Mouse (Mus musculus) cerebellum, postnatal 14 days (tissue): ENCODE data around the gene Olfr279.

ENCODE experiments used
- DNase-seq, 2 experiments: peaks; one replicate each; pipeline ENCODE4 v3.0.0; 2021; ENCODE audit warnings: mixed read lengths in 2 of 2

The Olfr279 gene

DNA sequence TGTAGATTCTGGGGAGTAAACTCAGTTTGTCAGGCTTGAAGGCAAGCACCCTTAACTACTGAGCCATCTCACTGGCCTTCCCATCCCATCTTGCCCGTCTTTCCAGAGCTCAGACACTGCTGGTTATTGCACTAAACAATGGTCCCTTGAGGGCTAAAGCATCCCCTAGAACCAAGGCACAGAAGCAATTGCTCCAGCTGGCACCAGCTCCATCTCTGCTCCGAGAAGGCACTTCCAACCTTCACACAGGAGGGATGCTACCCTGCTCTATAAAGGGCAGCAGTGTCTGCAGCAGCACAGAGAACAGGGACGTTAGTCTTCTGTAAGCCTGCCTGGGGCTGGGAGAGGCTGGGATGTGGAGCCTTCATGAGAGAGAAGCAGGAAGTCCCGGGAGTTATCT, at the start of gene Olfr279:
TSS of gene Olfr279 (plus strand) at position 301 of the 400 bp plus-strand sequence.
- DNase-seq = no peak

DNA sequence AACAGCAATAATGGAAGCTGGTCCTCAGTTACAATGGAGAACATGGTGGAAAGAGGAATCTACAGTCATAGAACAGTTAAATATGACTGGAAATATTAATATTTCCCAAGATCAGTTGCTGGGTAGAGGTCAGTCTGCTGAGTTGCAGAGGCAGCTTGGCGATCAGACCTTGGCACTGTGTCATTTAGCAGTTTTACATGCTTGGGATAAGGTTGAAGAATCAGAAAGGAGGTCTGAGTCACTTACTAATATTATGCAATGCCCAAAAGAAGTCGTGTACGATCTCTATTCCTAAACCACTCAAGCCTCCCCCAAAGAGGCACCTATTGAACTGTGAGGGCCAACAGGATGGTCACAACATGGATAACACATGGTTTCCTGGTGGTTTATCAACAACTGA, 47.6 kb upstream of the Olfr279 start:
- DNase-seq = no peak

DNA sequence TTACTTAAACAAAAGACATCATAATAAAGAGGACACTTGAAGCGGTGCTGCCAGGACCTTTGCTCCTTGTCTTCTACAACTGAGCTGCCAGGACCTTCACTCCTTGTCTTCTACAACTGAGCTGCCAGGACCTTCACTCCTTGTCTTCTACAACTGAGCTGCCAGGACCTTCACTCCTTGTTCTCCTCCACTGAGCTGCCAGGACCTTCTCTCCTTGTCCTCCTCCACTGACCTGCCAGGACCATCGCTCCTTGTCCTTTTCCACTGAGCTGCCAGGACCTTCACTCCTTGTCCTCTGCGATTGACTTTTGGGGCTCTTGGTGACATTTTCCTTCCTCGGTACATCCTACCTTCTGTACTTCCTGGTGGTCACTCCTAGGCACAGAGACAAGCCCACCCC, 43.7 kb upstream of the Olfr279 start:
- peak; percentile 13 to 20 for DNase-seq

DNA sequence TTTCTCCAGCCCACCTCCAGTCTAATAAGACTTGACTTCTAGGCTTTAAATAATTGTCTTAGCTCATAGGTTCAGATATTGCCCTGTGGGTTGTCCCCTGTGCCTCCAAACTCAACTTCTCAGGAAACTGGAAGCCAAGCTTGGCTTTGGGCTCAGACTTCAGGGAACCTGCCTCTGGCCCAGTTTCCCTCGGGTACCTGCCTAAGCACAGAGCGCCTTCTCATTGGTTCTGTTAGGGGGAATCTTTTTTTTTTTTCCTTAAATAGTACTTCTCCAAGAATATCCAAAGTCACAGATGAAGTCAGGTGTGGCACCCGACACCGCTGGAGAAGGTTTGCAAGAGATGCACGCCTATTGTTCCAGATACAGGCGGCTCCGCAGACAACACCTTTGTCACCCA, 39.9 kb upstream of the Olfr279 start, which contains the start of gene Olfr281:
TSS of gene Olfr281 (plus strand) at position 301 of the 400 bp plus-strand sequence.
- no peak for DNase-seq

DNA sequence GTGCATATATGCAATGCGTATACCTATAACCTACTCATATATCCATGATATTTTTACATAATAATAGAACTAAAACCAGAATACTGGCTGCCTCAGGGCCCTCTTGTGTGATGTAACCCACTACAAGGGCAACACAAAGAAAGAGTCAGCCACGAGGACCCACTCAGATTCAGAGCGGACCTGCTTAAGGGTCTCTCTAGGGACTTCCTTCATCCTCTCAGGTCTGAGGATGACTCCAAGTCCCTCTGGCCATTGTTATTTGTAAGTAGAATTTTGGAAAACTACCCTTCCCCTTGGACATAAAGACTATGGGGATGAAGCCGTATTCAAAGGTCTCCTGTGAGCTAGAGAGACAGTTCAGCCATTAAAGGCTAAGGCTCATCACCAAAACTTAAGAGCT, 22.6 kb upstream of the Olfr279 start, which contains the start of gene OR5BS1P:
TSS of gene OR5BS1P (plus strand) at position 301 of the 400 bp plus-strand sequence.
- DNase-seq = no peak

DNA sequence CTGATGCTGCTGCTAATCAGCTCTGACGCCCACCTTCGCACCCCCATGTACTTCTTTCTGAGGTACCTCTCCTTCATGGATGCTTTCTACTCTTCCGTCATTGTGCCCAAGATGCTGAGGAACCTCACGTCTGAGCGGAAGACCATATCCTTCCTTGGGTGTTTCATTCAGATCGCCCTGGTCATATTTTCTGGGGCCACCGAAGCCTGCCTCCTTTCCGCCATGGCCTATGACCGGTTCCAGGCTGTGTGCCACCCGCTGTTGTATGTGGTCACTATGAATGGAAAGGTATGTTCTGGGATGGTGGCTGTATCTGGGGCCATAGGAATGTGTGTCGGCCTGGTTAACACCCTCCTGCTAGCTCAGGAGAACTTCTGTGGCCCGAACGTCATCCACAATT, 20.7 kb upstream of the Olfr279 start:
- DNase-seq = no peak

DNA sequence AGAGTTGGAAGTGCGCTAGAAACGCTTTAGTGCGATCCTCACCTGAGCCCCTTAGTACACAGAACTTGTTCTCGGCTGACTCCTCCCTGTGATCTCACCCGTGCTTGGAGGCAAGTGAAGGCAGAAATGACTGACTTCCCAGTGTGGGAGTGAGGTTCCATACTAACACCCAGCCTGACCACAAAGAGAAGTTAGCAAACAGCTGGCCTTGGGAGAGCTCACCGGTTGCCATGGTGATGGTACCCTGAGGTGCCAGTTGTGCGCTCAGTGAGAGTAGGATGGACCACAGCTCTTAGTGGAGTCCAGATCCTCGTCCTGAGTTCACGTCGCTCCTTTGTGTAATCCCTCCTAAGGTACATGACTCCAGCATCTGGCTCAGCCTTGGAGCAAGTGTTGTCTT, 17.2 kb upstream of the Olfr279 start:
- DNase-seq = no peak

DNA sequence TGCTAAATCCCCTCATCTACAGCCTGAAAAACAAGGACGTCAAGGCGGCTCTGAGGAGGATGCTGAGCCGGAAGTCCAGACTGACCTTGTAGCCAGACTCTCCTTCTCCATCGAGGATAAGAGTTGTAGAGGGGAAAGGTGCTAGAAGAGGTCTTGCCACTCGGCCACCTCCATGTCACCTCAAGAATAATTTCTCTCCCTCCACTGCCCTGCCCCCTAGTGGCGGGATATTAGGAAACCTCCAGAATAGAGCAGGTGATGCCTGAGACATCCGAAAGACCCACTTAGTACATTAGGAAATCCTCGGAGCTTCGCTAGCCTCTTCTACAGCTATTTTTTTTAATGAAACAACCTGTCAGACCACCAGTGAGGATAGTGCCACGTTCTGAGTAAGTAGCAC, 16.8 kb upstream of the Olfr279 start:
- DNase-seq = peak; percentile 59 to 82

DNA sequence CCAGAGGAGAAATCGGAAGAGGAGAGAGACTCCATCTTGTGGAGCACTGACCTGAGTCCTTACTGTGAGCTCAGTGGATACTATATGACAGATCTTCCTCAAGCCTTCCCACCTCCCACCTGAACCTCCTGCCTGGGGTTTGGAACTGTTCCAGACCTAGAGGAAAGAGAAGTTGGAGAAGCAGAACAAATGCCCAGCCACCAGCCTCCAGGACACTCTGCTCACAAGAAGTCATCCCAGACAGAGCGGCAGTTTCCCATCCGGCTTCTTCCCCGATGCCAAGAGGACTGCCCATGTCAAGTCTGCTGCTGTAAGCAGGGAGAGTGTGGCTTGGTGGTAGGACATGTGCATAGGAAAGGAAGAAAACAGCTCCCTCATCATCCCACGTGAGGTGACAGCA, 15.9 kb upstream of the Olfr279 start:
- DNase-seq = peak; percentile 10 to 11

DNA sequence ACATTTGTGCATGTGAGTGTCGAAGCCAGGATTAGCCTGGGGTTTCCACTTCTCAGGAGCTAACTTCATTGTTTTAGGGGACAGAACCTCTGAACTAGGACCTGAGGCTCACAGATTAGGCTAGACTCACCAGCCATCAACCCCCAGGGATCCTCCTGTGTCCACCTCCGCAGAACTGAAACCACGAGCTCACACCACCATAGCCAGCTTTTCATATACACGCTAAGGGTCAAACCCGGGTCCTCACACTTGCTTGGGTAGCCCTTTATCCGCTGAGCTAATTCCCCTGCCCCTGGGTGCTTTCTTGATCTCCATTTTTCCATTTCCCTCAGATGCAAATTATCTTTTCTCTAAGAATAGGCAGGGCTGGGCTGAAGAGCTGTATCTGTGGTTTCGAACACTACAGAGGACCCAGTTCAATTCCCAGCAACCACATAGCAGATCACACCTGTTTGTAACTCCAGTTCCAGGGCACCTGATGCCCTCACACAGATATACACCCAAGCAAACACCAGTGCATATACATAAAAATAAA, 12.6 kb upstream of the Olfr279 start:
- no peak for DNase-seq

DNA sequence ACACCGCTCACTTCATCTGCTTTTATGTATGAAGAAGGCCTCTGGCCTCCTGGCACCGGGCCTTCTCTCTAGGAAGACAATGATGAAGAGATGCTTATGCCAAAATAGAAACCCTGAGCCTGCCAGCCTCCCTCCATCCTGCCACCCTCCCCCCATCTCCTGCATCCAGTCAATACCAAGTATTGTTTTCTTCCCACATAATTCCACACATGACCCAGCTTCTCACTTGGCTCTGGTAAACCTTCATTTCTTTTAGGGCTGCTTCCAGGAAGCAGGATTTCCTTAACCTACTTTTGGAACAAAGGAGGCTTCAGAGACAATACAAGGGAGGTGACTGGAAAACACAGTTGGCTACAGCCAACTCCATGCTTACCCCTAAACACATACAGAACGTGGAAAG, 9.5 kb upstream of the Olfr279 start, which contains the start of gene Lalba:
TSS of gene Lalba (minus strand) at position 21 of the 400 bp plus-strand sequence.
- DNase-seq = no peak

DNA sequence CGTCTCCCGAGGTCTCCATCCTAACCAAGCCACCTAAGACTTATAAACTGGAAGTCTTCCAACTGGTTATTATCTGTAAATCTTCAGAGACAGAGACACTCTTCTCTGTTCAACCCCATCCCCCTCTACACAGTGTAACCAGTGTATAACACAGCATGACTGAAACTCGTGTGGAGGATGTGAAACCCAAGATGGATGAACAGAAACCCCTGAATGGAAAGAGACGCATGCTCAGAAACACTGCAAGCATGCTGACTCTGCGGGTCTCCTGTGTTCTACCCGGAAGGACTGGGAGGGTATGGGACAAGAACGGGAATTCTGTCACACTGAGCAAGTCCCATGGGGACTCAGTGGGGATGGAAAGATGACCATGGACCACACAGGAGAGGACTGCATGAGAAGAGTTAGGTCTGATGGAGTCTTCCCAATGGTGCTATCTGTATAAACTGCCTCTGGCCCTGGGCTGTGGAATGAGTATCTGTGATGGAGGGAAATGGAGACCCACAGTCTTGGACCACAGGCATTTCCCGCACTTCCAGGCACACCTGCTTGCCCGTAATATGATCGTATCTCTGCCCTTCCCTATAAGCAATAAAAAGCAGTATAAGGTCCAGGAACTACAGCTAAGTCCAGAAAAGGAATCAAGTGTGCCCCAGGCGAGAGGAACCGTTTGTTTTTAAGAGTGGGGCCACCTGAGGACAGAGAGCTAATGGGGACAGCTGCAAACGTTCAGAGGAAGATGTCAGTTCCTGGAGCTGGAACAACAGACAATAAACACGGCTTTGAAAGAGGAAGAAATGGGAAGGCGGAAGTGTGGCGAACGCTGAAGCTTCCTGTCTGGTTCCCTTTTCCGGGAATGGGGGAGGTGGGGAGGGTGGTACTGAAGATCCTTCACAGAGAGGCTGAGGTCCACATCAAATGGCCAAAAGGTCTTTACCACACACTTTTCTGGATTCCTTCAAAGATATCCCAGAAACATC, 8.0 kb upstream of the Olfr279 start:
- DNase-seq = no peak

DNA sequence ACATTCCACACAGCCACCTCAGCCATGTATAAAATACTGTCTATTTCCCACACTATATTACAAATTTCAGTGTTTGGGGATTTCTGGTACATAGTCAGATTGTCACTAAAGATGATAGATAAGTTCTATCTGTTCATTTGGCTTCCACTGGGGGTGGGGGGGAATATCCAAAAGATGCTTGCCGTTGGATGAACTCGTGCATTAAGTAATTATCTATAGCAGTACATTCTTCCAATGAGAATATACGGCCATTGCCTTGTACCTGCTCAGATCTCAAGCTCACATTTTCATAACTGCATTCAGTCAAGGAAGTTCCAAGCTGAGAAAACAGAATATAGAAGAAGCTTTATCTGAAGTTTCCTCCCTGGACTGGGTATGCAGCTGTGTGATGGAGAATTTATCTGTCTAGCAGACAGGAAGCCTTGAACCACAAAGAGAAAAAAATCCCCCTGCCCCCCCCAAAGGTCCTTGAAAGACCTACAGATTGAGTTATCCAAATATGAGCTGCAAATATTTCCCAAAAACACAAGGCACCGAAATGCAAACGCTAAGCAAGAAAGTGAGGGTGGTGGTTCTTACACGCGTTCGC, 5.7 kb upstream of the Olfr279 start:
- DNase-seq = no peak

DNA sequence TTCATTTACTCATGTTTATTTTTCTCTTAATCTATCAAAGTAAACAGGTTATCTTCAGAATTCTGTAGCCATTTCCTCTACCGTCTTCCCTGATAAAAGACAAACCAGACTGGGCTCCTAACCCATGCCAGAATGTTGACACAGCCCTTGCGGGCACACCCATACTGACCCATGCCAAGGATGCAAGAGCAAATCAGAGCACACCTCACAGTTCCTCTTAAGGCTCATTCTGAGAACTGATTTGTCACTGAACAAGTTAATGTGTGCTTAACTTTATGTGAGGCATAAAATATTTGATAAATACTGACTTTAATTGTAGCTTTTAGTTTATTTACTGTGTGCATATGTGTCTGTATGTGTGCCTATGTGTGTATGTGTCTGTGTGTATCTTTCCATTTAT, 870 bp upstream of the Olfr279 start:
- no peak for DNase-seq

DNA sequence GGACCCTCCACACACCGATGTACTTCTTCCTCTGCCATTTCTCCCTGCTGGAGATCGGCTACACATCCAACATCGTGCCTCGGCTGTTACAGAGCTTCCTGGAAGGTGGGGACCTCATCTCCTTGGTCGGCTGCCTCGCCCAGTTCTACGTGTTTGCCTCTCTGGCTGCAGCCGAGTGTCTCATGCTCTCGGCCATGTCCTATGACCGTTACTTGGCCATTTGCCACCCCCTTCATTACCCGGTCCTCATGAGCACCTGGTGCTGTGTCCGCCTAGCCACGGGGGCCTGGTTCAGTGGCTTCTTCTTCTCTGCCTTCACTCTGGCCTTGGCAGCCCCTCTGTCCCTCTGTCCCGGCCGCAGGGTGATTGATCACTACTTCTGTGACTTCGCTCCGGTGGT, 5.4 kb downstream of the Olfr279 start:
- DNase-seq = peak in 1 of 2 experiments; percentile 58

DNA sequence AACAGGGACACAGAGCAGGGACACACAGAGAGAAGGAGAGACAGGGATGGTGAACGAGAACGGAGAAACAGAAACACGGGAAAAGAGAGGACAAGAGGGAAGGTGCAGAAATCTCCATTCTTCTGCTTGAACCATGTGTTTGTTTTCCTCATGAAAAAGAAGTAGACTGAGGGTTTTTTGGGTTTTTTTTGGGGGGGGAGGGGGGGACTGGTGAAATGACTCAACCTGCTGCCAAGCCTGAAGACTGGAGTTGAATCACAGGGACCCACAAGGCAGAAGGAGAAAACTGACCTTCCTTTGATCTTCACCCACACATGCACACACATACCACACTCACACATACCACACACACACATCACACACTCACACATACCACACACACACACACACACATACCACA, 11.1 kb downstream of the Olfr279 start:
- DNase-seq = no peak

DNA sequence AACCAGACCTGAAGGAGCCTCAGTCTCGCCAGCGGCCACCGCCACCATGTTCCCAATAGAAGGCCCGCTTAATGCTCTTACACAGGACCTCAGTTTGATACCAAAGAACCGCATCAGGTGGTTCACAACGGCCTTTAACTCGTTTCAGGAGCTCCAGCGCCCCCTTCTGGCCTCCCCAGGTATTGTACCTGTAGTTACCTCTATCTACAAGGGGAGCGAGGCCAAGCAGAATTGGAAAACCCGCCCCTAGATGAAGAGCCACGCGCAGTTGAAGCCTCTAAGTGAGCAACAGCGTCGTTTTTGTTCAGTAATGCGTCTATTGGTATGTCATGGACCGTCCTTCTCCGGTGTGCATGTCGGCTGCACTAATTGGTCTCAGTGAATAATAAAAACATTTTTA, 12.3 kb downstream of the Olfr279 start:
- DNase-seq = peak; percentile 54 to 88

DNA sequence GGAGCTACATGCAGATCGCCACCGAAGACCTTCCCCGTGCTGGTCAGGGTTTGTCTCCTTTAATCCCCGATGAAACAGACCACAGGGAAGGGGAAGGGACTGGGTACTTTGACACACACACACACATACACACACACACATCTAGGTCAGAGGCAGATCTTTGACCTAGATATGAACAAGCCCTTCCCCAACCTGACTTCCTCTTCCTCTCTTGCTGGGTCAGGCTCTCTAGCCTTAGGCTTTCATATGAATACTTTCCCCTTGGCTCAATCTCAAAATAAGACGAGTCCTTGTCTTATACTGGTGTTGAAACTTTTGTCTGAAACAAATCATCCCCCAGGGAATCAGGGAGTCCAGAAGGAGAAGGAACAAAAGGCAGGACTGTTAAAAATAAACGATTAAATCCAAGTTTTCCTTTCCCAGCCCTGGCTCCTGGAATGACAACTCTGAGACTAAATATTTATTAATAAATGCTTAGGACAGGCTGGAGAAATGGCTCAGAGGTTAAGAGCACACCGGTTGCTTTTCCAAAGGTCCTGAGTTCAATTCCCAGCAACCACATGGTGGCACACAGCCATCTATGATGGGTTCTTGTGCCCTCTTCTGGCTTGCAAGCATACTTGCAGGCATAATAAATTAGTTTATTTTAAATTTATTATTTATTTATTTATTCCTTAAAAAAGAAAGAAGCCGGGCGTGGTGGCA, 14.2 kb downstream of the Olfr279 start:
- no peak for DNase-seq

DNA sequence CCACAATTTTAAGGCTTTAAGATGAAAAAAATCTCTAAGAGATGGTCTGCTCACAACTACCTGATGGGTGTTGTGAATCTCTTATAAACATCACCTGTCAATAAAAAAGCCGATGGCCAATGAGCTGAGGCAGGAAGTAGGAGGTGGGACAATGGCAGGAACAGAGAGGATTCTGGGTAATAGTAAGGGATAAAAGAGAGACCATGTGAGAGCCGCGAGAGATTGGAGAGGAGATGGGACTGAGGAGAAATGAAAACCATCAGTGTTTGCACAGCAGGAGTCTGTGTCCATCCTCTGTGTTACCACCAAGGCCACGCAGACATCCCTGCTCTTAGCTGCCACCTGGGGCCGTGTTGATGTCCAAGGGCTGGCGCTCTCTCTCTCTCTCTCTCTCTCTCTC, 15.1 kb downstream of the Olfr279 start:
- no peak for DNase-seq

DNA sequence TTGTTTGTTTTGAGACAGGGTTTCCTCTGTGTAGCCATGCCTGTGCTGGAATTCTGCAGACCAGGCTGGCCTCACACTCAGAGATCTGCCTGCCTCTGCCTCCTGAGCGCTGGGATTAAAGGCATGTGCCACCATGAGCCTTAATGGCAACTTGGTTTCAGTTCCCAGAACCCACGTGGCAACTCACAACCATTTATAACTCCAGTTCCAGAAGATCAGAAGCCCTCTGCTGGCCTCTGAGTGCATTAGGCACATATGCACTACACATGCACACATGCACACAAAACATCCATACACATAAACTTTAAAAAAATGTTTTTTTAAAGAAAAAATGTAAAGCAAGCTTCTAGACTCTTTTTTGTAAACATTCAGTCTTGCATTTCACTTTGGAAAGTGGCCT, 17.2 kb downstream of the Olfr279 start:
- DNase-seq = no peak

DNA sequence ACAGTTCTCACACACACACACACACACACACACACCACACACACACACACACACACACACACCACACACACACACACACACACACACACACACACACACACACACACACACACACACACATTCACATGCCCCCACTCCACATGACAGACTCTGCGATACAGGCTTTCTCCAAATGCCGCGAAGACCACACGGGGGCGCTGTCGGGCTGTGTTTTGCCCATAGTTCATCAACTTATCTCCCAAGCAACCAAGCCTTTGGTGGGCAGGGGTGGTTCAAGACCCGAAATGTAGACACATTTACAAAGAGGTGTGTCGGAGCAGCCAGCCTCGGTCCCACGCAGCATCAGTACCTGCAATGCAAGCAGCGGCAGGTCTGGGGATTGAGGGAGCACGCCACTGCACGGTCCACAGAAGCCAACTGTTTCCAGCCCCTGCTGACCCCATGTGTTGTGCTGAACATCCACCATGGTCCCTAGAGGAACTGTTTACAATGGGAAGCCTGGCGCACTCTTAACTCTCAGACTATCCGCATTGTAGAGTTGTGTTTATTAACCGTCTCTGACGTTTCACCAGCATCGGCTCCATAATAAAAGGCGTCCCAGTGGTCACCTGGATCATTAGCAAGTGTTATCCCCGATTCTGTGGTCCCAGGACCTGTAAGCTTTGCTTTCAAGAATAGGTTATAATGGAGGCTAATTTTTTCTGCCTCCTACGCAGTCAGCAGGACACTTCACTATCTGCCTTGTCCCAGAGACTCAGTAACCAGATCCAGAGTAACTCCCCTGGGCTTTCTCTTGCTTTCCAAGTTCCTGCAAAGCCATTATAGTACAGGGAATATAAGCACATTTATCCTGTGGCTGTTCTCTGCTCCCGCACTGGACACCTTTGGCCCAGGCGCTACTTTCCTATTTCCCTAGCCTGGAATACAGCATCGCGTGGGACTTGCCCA, 18.5 kb downstream of the Olfr279 start:
- DNase-seq = peak; percentile 87 to 93

DNA sequence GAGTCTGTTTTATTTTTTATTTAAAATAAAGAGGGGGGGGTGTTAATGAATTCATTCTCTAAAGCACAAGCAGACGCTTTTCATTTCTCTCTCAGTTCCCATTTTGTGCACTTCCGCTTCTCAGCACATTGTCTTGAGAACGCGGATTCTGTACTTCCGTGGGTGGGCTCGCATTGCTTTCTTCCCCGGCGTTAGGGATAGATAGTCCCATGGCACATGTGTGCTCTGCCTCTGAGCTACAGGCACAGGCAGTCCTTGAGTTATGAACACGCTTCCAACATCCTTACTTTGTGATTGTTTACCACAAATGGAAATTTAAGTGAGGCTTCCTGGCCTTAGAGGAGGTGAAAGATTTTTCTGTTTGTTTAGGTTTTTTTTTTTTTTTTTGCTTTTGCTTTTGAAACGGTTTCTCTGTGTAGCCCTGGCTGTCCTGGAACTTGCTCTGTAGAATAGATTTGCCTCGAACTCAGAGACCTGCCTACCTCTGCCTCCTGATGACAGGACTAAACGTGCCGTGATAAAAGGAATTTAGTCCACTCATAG, 19.3 kb downstream of the Olfr279 start:
- no peak for DNase-seq
